ENCODE assay signal across 11 mouse cellular contexts in the genomic region with DNA sequence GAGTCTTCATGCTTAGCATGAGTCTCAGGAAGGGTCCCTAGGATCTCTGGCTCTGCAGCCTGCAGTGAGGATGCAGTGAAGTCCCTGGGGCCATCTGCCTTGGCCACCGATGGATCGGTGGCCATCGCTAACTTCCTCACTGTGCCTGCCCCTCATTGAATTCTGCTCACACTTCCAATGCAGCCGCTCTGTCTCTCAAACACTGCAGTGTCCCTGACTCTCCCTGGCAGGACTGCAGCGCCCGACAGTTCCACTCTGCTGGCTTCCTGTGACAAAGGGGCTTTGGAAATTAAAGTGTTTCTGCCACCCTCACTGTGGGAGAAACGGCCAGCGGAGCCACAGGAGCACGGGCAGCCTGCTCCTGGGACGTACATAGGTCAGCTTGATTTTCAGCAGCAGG.
DNase-seq lines count a peak whose midpoint lies in the region; ATAC-seq and TF ChIP-seq lines count a peak whose summit lies in the region.
"Had no signal": no experiment of that assay in that cellular context is flagged by ENCODE, and none has a peak within 500 bp of the region (broad histone marks: within the 10 kb centered on the region; RNA-seq: fewer than 3 reads in every experiment).

No protein-coding gene starts in this region.

- TF ChIP-seq POLR2A in brain, embryonic 14.5 days (IDR thresholded peaks at IDR 0.05; ENCODE audit: borderline replicate concordance, extremely low read depth, insufficient read depth, insufficient read length, poor library complexity, severe bottlenecking): no peak

- ATAC-seq in kidney, embryonic 15.5 days (replicated peaks; ENCODE audit: low FRiP score): no peak
- ATAC-seq in forebrain, embryonic 16.5 days: peak; percentile 22
- no peak for ATAC-seq in limb, embryonic 12.5 days (ENCODE audit: insufficient number of reproducible peaks, insufficient read depth, low FRiP score, low TSS enrichment, low read depth)
- no peak for ATAC-seq in erythroid progenitor cell, adult 5-6 weeks (replicated peaks; ENCODE audit: low FRiP score, poor library complexity, severe bottlenecking)
- no peak for ATAC-seq in megakaryocyte-erythroid progenitor cell, adult 5-6 weeks (replicated peaks; ENCODE audit: low FRiP score, low TSS enrichment, poor library complexity, severe bottlenecking)

- H3K27ac ChIP-seq in kidney, embryonic 15.5 days: no peak overlapping the region
- H3K27ac ChIP-seq in forebrain, embryonic 16.5 days (ENCODE audit: low read length): peak overlapping the region; percentile 83
- H3K27ac ChIP-seq in limb, embryonic 12.5 days: peak overlapping the region; percentile 54
- H3K27ac ChIP-seq: liver, embryonic 13.5 days had no signal

- no peak overlapping the region for H3K4me3 ChIP-seq in kidney, embryonic 15.5 days (replicated peaks)
- no peak overlapping the region for H3K4me3 ChIP-seq in forebrain, embryonic 16.5 days (replicated peaks; ENCODE audit: low read length)
- no peak overlapping the region for H3K4me3 ChIP-seq in limb, embryonic 12.5 days (replicated peaks)
- H3K4me3 ChIP-seq: erythroblast, embryonic 14.5 days; liver, embryonic 13.5 days had no signal

- H3K27me3 ChIP-seq in kidney, embryonic 15.5 days: no peaks in the 10 kb centered on the region
- H3K27me3 ChIP-seq in forebrain, embryonic 16.5 days (replicated peaks; ENCODE audit: control insufficient read depth, insufficient read depth, low read length): no peaks in the 10 kb centered on the region
- no peaks in the 10 kb centered on the region for H3K27me3 ChIP-seq in limb, embryonic 12.5 days
- H3K27me3 ChIP-seq: liver, embryonic 13.5 days had no signal

- peak overlapping the region; percentile 8; the same call in 1 of the 2 replicates for H3K4me2 ChIP-seq in kidney, embryonic 15.5 days
- H3K4me2 ChIP-seq in forebrain, embryonic 16.5 days (ENCODE audit: low read length): no peak overlapping the region
- H3K4me2 ChIP-seq in limb, embryonic 12.5 days: no peak overlapping the region
- H3K4me2 ChIP-seq: liver, embryonic 13.5 days had no signal

- WGBS in kidney, embryonic 15.5 days: 44% methylated on average over 10 of the region's 10 CpGs
- WGBS in forebrain, embryonic 16.5 days: 58% methylated on average over 10 of the region's 10 CpGs
- WGBS in limb, embryonic 12.5 days: 73% methylated on average over 10 of the region's 10 CpGs

- no peak for TF ChIP-seq CTCF in brain, embryonic 14.5 days (IDR thresholded peaks at IDR 0.05; ENCODE audit: borderline replicate concordance, extremely low read depth, insufficient read depth, insufficient read length)

- peaks cover 19% of the 10 kb centered on the region for H3K4me1 ChIP-seq in kidney, embryonic 15.5 days
- H3K4me1 ChIP-seq in forebrain, embryonic 16.5 days (replicated peaks; ENCODE audit: control insufficient read depth, insufficient read depth, low read length): peaks cover 15% of the 10 kb centered on the region
- H3K4me1 ChIP-seq in limb, embryonic 12.5 days (replicated peaks): peaks cover 28% of the 10 kb centered on the region
- H3K4me1 ChIP-seq: liver, embryonic 13.5 days had no signal

- no peaks in the 10 kb centered on the region for H3K36me3 ChIP-seq in kidney, embryonic 15.5 days
- no peaks in the 10 kb centered on the region for H3K36me3 ChIP-seq in forebrain, embryonic 16.5 days (ENCODE audit: control insufficient read depth, insufficient read depth)
- no peaks in the 10 kb centered on the region for H3K36me3 ChIP-seq in limb, embryonic 12.5 days
- H3K36me3 ChIP-seq: liver, embryonic 13.5 days had no signal

- no peak overlapping the region for H3K9ac ChIP-seq in kidney, embryonic 15.5 days
- H3K9ac ChIP-seq in forebrain, embryonic 16.5 days (replicated peaks; ENCODE audit: low read depth, low read length): no peak overlapping the region
- no peak overlapping the region for H3K9ac ChIP-seq in limb, embryonic 12.5 days (replicated peaks)
- H3K9ac ChIP-seq: liver, embryonic 13.5 days had no signal

- H3K9me3 ChIP-seq in kidney, embryonic 15.5 days (replicated peaks): no peaks in the 10 kb centered on the region
- no peaks in the 10 kb centered on the region for H3K9me3 ChIP-seq in forebrain, embryonic 16.5 days (ENCODE audit: control insufficient read depth, low read length)
- H3K9me3 ChIP-seq in limb, embryonic 12.5 days: no peaks in the 10 kb centered on the region
- H3K9me3 ChIP-seq: liver, embryonic 13.5 days had no signal

- no peak for DNase-seq in kidney, adult 8-10 months
- peak; percentile 53 for DNase-seq in brain, embryonic 14.5 days (ENCODE audit: low read depth)
- DNase-seq in thymus, postnatal 36 days: no peak
- DNase-seq: cerebellum, adult 11 months; liver, embryonic 13.5 days had no signal
